Mouse (Mus musculus): ENCODE data around the gene Usp49.
"Not testable (repeated sequence)": the region's sequence is repeated elsewhere in the genome, so short reads cannot be mapped to it uniquely, and the experiment has no call there.

Gene Usp49

GRCm38 (mm10) chr17:47630678-47631065 lies at the start of gene Usp49:
TSS of gene Usp49 (plus strand) at chr17:47630690.
- no peak for DNase-seq

- no peak for DNase-seq
Measured at GRCm38 (mm10) chr17:47580962-47581361, 49.5 kb upstream of the Usp49 start.

- DNase-seq = no peak
Measured at GRCm38 (mm10) chr17:47588517-47588916, 42.0 kb upstream of the Usp49 start.

- DNase-seq = no peak
Measured at GRCm38 (mm10) chr17:47591073-47591472, 39.4 kb upstream of the Usp49 start.

- DNase-seq = peak; percentile 85
Measured at GRCm38 (mm10) chr17:47593215-47593853, 37.2 kb upstream of the Usp49 start.

GRCm38 (mm10) chr17:47593854-47594182 lies 36.7 kb upstream of the Usp49 start:
- DNase-seq = no peak

GRCm38 (mm10) chr17:47594183-47594968 lies 36.1 kb upstream of the Usp49 start:
- no peak for DNase-seq

GRCm38 (mm10) chr17:47594969-47595247 lies 35.6 kb upstream of the Usp49 start:
- no peak for DNase-seq

- DNase-seq = no peak
Measured at GRCm38 (mm10) chr17:47595248-47596161, 35.0 kb upstream of the Usp49 start.

- no peak for DNase-seq
Measured at GRCm38 (mm10) chr17:47596162-47596838, 34.2 kb upstream of the Usp49 start.

- no peak for DNase-seq
Measured at GRCm38 (mm10) chr17:47596839-47597164, 33.7 kb upstream of the Usp49 start.

GRCm38 (mm10) chr17:47597261-47597660 lies 33.2 kb upstream of the Usp49 start:
- no peak for DNase-seq

GRCm38 (mm10) chr17:47597838-47598579 lies 32.5 kb upstream of the Usp49 start:
- DNase-seq = peak; percentile 37

GRCm38 (mm10) chr17:47598580-47599304 lies 31.7 kb upstream of the Usp49 start:
- DNase-seq = not testable (repeated sequence)

GRCm38 (mm10) chr17:47599511-47600297 lies 30.8 kb upstream of the Usp49 start:
- no peak for DNase-seq

- DNase-seq = no peak
Measured at GRCm38 (mm10) chr17:47600601-47601388, 29.7 kb upstream of the Usp49 start.

GRCm38 (mm10) chr17:47601389-47601755 lies 29.1 kb upstream of the Usp49 start:
- DNase-seq = no peak

GRCm38 (mm10) chr17:47602289-47602688 lies 28.2 kb upstream of the Usp49 start:
- no peak for DNase-seq

GRCm38 (mm10) chr17:47606220-47606619 lies 24.3 kb upstream of the Usp49 start:
- no peak for DNase-seq

- no peak for DNase-seq
Measured at GRCm38 (mm10) chr17:47609182-47609581, 21.3 kb upstream of the Usp49 start.

Measured in cerebellum, adult 8-10 months (tissue).